Mouse (Mus musculus) gastrocnemius, postnatal 25 days (tissue): ENCODE measurements around the gene Mtcl1. TPM values are rescaled to one million over a fixed set of nuclear protein-coding genes. Genes with fewer than 3 reads are reported as not detected.

Experiments
- DNase-seq: peaks from one replicate; pipeline ENCODE4 v3.0.0; 2022
- total RNA-seq, 2 experiments: library from RNA; stranded (reverse); gene quantifications; 1 replicate in 1 of 2; 2 replicates in 1 of 2; pipeline ENCODE4 v1.2.3; 2021

Gene Mtcl1
- total RNA-seq, 2 experiments from 2014 or later = 6.0 to 6.3 TPM

- DNase-seq = no peak
Measured at GRCm38 (mm10) chr17:66409070-66409605, 40.4 kb downstream of the Mtcl1 start.

DNA sequence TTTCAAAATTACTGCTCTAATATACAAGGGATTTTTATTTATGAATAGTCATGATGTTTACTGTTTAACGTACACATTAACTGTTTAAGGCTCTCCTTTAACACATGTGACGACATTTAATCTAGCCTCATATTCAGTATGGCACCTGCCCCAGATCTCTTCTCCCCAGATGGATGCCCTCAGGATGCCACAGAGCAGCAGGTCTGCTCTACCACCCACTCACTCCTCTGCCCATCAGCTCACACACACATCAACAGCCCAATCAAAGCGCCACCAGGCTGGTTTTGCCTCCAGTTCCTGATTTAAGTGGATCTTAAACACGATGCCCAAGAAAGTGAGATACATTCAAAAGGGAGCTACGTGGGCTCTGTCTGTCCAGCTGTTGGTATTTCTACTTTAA is 41.1 kb downstream of the Mtcl1 start:
- DNase-seq = no peak

GRCm38 (mm10) chr17:66407833-66408232 is 41.7 kb downstream of the Mtcl1 start:
- no peak for DNase-seq

DNA sequence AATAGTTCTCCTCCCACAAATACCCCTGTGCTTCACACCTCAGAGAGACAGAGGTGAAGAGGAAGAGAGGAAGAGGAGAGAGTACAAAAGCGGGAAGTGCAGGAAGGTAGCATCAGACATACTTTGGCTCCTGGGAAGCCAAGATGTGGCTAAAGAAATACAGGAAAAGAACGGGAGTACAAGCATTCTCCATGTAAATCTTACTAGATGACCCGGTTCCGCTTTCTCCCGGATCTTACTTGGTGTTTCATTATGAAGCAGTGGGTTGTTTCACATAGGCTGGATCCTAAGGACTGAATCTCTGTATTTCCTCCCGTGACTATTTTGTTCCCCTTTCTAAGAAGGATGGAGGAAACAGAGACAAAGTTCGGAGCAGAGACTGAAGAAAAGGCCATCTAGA is 43.9 kb downstream of the Mtcl1 start:
- no peak for DNase-seq

DNA sequence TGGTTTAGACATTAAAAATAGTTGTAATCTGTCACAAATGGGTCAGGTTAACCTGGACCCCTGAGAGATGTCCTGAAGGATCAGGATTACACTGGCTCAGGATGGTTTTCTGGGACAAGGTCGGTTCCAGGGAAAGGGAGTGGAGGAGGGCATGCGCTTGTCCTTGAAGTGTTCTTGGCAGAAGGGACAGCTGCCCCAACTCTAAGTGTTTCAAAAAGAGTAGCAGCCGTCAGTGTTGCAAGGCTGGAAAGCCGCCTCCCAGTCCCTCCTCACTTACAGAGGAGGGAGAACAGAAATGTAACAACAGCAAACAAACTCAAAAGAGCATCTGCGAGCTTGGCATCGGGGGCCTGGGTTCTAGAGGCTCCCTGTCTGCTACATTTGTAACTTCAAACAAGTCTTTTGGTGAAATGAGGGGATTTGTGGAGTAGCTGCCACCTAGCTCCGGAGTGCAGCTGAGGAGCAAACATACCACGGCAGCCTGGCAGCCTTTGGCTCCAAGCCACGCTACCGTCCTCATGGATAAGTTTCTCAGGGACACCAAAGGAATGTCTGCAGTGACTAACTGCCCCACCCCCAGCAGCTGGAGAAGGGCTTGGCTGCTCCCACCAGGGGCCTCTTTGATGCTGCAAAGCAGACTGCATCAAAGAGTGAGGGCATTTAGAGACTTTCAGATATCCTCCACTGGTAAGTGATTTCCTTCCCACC is 44.5 kb downstream of the Mtcl1 start:
- peak; percentile 12 for DNase-seq

DNA sequence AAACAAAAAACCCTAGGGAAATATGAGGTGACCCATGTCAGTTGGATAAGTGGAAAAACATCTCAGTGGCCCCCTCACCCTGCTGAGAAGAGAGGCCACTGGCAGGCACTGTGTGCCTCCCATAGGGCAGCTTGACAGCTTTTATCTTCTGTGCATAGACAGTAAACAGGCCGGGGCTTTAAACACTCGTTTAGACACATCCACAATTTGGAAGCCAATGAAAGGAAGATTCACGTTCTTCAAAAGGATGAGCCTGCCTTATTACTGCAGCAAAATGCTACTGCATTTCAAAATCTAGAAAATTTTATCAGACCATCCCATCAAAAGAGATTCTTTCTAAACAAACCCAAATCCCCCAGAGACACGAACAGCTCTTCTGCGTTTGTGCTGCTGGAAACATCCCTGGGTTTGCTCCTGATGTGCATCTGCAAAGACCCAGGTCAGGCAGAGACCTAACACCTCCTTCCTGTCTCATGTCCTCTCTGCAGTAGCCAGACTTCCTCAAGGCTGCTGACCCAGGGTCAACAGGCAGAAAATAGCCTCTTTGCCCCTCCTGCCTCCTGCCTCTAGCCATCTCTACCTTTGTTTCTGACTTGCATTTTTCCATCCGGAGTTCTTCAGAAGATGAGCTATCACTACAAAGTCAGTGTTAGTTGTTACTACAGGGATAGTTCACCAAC is 46.6 kb downstream of the Mtcl1 start:
- no peak for DNase-seq

DNA sequence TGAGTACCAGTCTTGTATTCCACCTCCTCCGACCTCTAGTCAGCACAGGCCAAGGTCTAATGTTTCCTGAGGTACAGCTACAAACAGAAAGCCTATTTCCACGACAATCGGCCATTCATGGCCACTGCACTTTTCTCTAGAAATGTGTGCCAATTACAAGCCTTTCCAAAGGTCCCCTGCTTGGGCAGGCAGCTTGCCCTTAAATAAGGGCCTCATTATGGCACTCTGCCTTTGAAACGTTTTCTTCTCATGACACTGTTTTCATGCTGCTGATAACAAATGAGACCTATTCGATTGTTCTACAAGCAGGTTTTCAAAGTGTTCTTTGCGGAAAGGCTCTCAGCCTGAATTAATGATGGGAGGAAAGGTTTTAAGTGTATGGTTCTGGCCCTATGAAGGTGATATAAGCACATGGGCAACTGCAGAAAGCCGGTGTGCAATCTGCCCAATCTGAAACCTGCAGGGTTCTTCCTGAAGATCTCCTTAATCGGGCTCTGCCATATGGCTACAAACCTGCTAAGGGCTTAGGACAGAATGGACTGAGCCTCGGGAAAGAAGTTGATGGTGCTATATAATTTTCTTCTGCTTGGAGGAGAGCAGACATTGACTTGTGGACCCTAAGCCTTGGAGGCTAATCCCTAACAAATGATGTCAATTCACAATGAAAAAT is 47.8 kb downstream of the Mtcl1 start:
- DNase-seq = no peak

- no peak for DNase-seq
Measured at GRCm38 (mm10) chr17:66399780-66400179, 49.8 kb downstream of the Mtcl1 start.

- peak; percentile 30 for DNase-seq
Measured at GRCm38 (mm10) chr17:66394571-66394970, 55.0 kb downstream of the Mtcl1 start.

- DNase-seq = no peak
Measured at GRCm38 (mm10) chr17:66388307-66388706, 61.2 kb downstream of the Mtcl1 start.

- DNase-seq = no peak
Measured at GRCm38 (mm10) chr17:66381338-66381737, 68.2 kb downstream of the Mtcl1 start.

DNA sequence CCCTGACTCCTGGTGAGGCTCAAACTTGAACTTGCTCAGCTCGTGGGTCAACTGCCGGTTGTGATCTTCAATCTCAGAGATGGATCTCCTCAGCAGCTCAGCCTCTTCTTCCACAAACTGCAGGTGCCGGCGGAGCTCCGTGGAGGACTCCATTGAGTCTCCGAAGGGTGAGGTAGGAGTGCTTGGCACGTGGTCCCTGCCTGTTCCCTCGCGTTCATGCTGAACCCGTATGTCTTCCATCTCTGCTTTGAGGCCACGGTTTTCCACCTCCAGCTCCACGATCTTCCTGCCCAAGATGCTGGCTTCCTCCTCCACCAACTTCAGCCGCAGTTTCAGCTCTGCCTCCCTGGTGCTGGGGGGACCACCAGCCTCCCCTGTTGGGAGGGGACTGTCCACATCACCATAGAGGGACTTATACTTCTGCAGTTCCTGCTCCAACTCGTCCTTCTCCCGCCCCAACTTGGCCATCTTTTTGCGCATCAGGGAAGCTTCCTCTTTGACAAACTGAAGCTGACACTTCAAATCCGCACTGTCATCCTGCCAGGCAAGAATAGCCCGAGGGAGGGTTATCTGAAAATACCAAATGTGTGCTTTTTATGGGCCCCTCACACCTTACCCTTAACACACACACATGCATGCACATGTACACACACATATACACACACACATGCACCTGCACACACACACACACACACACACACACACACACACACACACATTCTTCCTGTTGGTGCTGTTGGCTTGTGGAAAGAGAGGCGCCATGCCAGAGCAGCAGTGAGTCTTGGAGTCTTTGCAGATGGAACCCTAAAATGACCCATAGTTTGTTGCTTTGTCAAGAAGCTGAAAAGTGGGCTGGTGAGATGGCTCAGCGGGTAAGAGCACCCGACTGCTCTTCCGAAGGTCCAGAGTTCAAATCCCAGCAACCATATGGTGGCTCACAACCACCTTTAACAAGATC is 69.4 kb downstream of the Mtcl1 start:
- DNase-seq = no peak

- no peak for DNase-seq
Measured at GRCm38 (mm10) chr17:66379308-66379707, 70.2 kb downstream of the Mtcl1 start.

DNA sequence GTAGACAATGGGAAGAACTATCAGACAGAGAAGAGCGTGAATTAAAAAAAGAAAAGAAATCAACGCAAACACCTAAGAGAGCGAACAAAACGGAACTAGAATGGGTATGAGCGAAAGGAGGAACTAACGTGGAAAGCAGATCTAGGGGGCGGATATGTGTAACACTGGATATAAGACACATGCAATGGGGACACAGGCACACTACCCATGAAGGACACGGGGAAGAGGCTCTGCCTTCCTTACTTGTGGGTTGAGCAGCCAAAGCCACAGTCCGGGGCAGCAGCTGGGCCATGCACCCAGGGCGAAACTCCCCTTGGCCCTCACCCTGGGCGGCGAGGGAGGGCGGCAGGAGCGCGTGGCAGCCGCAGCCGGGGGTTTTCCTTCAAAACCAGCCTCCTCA is 71.4 kb downstream of the Mtcl1 start:
- no peak for DNase-seq

- no peak for DNase-seq
Measured at GRCm38 (mm10) chr17:66374633-66375272, 74.8 kb downstream of the Mtcl1 start.

DNA sequence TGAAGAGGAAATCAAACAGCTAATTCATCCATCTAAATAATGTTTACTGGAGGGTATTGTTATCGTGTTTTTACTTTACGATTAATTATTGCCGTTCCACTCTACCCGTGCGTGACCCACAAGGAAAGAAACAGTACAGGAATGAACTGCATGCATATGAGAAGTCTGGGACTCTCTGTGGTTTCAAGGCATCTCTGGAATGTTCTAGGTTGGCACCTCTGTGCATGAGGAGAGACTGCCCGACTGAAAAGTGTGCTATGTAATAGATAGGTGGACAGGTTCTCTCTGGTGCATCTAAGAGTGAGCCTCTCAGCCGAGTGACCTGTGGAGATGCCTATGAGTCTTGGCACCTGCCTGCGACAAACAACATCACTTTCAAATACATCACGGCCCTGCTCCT is 78.7 kb downstream of the Mtcl1 start:
- DNase-seq = no peak

- DNase-seq = no peak
Measured at GRCm38 (mm10) chr17:66369777-66370176, 79.8 kb downstream of the Mtcl1 start.

GRCm38 (mm10) chr17:66368127-66368526 is 81.4 kb downstream of the Mtcl1 start:
- no peak for DNase-seq

GRCm38 (mm10) chr17:66365664-66366063 is 83.9 kb downstream of the Mtcl1 start:
- no peak for DNase-seq

GRCm38 (mm10) chr17:66365293-66365642 is 84.3 kb downstream of the Mtcl1 start:
- DNase-seq = no peak

DNA sequence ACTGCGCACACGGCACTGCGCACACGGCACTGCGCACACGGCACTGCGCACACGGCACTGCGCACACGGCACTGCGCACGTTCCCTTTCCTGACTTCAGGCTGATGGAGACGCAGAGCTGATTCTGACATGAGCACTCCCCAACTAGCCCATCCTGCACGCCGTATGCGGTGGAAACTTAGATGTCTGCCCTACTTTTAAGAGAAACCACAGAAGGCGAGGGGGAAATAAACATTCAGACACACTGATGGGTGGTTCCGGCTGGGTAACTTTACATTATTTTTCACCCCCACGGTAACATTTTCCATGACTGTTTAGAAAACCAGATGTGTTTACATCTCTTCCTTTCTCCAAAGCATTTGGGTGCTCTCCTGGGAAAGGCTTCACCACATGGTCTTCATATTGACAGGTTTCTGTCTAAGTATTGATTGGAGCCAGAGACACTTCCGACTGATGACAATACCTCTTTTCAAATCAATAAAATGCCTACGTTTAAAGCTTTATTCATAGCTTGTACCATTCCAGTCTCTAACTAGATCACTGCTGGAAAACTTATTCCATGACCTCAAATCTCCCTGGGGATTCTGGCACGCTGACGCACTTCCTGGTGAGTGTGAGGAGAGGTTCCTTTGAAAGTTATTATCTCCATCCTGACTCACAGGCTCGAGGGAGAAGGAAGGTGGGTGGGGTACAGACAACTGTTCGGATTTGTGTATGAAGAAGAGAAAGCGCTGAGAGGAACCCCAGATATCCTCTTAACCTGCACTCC is 84.8 kb downstream of the Mtcl1 start:
- peak; percentile 53 for DNase-seq
